Mouse (Mus musculus) limb, embryonic 14.5 days (tissue): ENCODE data around the gene Xndc1. TPM values are rescaled to one million over a fixed set of nuclear protein-coding genes. Genes with fewer than 3 reads are reported as not detected.
"Not testable (repeated sequence)": the region's sequence is repeated elsewhere in the genome, so short reads cannot be mapped to it uniquely, and the experiment has no call there.

Experiments used
- ATAC-seq: fragments of 200-750 bp; cut with Nextera tagmentation; 2 replicates; pipeline ENCODE4 v1.8.0; 2017; ENCODE audit warnings: low read depth, moderate number of reproducible peaks, moderate TSS enrichment; ENCODE audit not compliant: low FRiP score
- DNase-seq: peaks from one replicate; pipeline ENCODE4 v3.0.0-alpha.2; 2015; ENCODE audit warnings: low spot score
- H3K27ac ChIP-seq: fragments of 300-500 bp; sonication (generic); replicated peaks from 2 replicates; pipeline ENCODE4 v1.5.1; 2014; ENCODE audit warnings: low read depth, mild to moderate bottlenecking, low read length, moderate library complexity, mixed read lengths
- H3K27me3 ChIP-seq: fragments of 300-500 bp; sonication (generic); 2 replicates; pipeline ENCODE4 v1.6.1; 2014; ENCODE audit warnings: low read length, mixed read lengths; ENCODE audit not compliant: control insufficient read depth, insufficient read depth
- H3K36me3 ChIP-seq: fragments of 300-500 bp; sonication (generic); 2 replicates; pipeline ENCODE4 v1.6.1; 2014; ENCODE audit warnings: mild to moderate bottlenecking, low read length, moderate library complexity, mixed read lengths; ENCODE audit not compliant: control insufficient read depth, insufficient read depth
- H3K4me1 ChIP-seq: fragments of 300-500 bp; sonication (generic); 2 replicates; pipeline ENCODE4 v1.6.1; 2014; ENCODE audit warnings: antibody characterized with exemption, low read length, mixed read lengths; ENCODE audit not compliant: control insufficient read depth, insufficient read depth
- H3K4me2 ChIP-seq: fragments of 300-500 bp; sonication (generic); replicated peaks from 2 replicates; pipeline ENCODE4 v1.6.1; 2014; ENCODE audit warnings: low read depth, mild to moderate bottlenecking, low read length, moderate library complexity; ENCODE audit not compliant: severe bottlenecking
- H3K4me3 ChIP-seq: fragments of 300-500 bp; sonication (generic); replicated peaks from 2 replicates; pipeline ENCODE4 v1.5.1; 2014; ENCODE audit warnings: low read length
- H3K9ac ChIP-seq: fragments of 300-500 bp; sonication (generic); 2 replicates; pipeline ENCODE4 v1.6.1; 2014; ENCODE audit warnings: mild to moderate bottlenecking, low read depth, low read length, moderate library complexity; ENCODE audit not compliant: severe bottlenecking
- H3K9me3 ChIP-seq: fragments of 300-500 bp; sonication (generic); 2 replicates; pipeline ENCODE4 v1.6.1; 2016; ENCODE audit warnings: low read length; ENCODE audit not compliant: control insufficient read depth
- POLR2A ChIP-seq: fragments of 200-500 bp; IDR thresholded peaks from 2 replicates; pipeline ENCODE4 v1.8.0; 2012; ENCODE audit warnings: inconsistent platforms, mild to moderate bottlenecking, moderate library complexity, borderline replicate concordance; ENCODE audit not compliant: insufficient read depth, insufficient read length; ENCODE audit errors: extremely low read depth
- WGBS: fragments of 180-500 bp; shearing (Covaris S2); extraction: QIAGEN DNeasy Blood & Tissue Kit; methylation state at CpG from one replicate; pipeline ENCODE4 v1.1.7; 2014; 5-methylcytosine and 5-hydroxymethylcytosine counted together
- polyA plus RNA-seq, 2 experiments: library from polyadenylated mRNA; depleted of rRNA in 1 of 2; stranded (reverse) in 1 of 2; unstranded in 1 of 2; fragments of >200 nt; fragmentation: Nextera tagmentation in 1 of 2; extraction: Ambion mirVana in 1 of 2; gene quantifications; 2 replicates each; pipeline versions ENCODE4 v1.2.1 to v1.2.3; 2012 to 2014

Xndc1 gene
- polyA plus RNA-seq, 2 experiments: 21.4 to 65.1 TPM

DNA sequence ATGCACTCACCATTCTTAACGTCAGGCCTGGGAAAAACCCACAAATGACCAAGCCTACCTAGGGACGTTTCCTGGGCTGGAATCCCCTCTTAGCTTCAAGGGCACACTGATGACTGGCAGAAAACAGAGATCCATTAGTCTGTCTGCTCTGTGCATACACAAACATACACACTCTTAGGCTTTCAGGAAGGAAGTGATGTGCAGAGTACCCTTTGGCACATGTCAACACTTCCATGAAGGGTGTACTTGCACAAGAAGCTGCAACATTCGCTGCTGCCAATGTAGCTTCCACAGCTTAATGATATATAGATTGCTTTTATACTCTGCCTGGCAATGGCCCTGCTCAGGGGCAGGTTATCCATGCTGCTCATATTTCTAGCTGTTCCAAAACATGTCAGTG, 45.9 kb upstream of the Xndc1 start:
- H3K36me3 ChIP-seq: peaks cover 86% of the 10 kb centered on the region
- WGBS: 74% methylated on average over 3 of the region's 3 CpGs

DNA sequence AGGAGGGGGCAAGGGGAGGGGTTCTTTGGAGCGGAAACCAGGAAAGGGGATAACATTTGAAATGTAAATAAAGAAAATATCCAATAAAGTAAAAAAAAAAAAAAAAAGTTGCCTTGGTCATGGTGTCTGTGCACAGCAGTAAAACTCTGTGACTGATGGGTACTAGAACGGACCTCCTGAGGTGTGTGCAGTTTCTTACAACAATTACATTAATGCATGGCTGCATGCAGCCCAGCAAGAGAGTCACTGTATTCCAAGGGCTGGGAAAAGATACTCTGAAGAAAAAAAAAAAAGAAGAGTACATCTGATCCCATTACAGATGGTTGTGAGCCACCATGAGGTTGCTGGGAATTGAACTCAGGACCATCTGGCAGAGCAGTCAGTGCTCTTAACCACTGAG, 44.4 kb upstream of the Xndc1 start:
- WGBS: 98% methylated on average over 2 of the region's 2 CpGs
- ATAC-seq, H3K4me2 ChIP-seq, H3K4me3 ChIP-seq, H3K27me3 ChIP-seq, H3K4me1 ChIP-seq, H3K9me3 ChIP-seq, H3K27ac ChIP-seq, DNase-seq, H3K9ac ChIP-seq: not testable (repeated sequence)
- peaks cover 80% of the 10 kb centered on the region for H3K36me3 ChIP-seq

More for the DNA sequence above, 45.9 kb upstream of the Xndc1 start:
- Histone ChIP-seq H3K9ac (no peak overlapping the region), H3K4me3 (no peak overlapping the region), H3K27me3 (no peaks in the 10 kb centered on the region), H3K9me3 (no peaks in the 10 kb centered on the region), H3K4me2 (no peak overlapping the region), H3K27ac (no peak overlapping the region), H3K4me1 (no peaks in the 10 kb centered on the region)
- DNase-seq: no peak
- ATAC-seq: no peak
- TF ChIP-seq POLR2A: no peak

DNA sequence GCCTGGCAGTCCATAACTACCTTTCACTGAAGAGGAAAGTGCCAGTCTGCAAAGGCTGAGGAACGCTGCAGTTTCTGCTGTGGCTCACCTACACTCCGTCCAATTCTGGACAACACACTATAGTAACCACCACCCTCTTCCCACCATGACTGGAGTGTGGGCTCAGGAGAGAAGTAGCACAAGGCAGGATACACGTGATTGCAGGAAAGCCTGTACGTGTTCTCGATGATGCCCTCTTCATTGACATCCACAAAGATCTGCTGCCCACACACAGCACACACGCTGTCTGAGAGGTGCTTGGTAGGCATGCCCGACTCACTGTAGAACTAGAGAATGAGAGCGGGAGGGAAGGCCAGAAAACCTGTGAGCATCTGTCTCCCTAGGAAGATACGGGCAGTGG, 41.5 kb upstream of the Xndc1 start:
- H3K4me2 ChIP-seq: no peak overlapping the region
- no peak for ATAC-seq
- H3K4me3 ChIP-seq: no peak overlapping the region
- no peak for TF ChIP-seq POLR2A
- peaks cover 71% of the 10 kb centered on the region for H3K36me3 ChIP-seq
- 93% methylated on average over 9 of the region's 9 CpGs for WGBS
- H3K27me3 ChIP-seq: no peaks in the 10 kb centered on the region
- no peak overlapping the region for H3K9ac ChIP-seq
- H3K9me3 ChIP-seq: no peaks in the 10 kb centered on the region
- H3K4me1 ChIP-seq: no peaks in the 10 kb centered on the region
- no peak overlapping the region for H3K27ac ChIP-seq
- no peak for DNase-seq

DNA sequence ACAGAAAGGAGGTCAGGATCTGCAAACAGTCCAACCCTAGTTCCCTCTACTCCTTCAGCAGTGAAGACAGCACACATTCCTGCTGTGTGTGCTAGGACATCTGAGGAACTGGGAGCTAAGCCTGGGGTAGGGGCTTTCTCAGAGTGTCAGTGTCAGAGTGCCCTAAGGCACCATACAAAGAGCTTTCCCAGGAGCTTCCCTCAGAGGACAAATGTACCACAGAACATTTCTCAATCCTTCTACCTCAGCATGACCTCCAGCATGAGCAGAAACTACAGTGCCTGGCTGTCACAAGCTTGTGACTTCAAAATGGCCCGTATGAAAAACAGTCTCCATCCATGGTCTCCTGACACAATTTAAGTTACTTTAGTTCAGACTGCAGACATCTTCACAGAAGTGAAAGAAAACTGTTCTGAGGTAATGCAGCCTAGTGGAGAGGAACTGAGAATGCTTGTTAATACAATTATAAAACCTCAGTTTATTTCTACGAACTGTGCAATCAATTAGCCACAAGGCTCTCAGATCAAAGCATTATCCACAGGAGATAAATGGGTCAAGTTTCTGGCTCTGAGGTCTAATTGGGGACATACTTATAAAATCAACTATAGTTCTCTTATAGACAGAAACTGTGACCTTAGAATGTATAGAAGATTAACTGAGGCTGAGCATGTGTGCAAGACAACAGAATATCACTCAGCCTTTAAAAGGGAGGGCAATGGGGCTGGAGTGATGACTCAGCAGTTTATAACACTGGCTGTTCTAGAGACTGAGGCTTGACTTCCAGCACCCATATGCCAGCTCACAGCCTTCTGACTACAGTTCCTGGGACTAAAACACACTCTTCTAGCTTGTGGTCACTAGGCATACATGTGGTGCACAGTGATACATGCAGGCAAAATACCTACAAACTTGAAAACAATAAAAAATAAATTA, 39.9 kb upstream of the Xndc1 start:
- no peak for DNase-seq
- no peak overlapping the region for H3K4me2 ChIP-seq
- H3K9me3 ChIP-seq: no peaks in the 10 kb centered on the region
- no peak overlapping the region for H3K9ac ChIP-seq
- WGBS: 67% methylated on average over 2 of the region's 2 CpGs
- TF ChIP-seq POLR2A: no peak
- no peak overlapping the region for H3K4me3 ChIP-seq
- no peaks in the 10 kb centered on the region for H3K4me1 ChIP-seq
- ATAC-seq: no peak
- H3K27me3 ChIP-seq: no peaks in the 10 kb centered on the region
- peaks cover 68% of the 10 kb centered on the region for H3K36me3 ChIP-seq
- H3K27ac ChIP-seq: no peak overlapping the region

DNA sequence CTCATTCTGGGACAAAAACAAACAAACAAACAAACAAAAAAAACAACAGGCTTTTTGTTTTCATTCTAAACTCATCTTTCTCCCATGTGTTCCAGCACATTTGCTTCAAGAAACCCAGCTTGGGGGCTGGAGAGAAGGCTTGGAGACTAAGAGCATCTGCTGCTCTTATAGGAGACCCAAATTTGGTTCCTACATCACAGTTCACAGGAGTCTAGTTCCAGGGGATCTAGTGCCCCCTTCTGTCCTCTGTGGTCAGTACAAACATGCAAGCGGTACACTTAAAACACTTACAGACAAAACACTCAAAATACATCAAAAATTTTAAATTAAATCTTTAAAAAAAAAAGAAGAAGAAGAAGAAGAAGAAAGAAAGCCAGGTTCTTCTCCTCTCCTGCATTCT, 30.4 kb upstream of the Xndc1 start:
- no peak overlapping the region for H3K27ac ChIP-seq
- ATAC-seq (no peak), DNase-seq (no peak)
- no peaks in the 10 kb centered on the region for H3K9me3 ChIP-seq
- no peak overlapping the region for H3K4me3 ChIP-seq
- H3K27me3 ChIP-seq: no peaks in the 10 kb centered on the region
- WGBS: 97% methylated on average over 1 of the region's 1 CpGs
- no peak for TF ChIP-seq POLR2A
- H3K9ac ChIP-seq: no peak overlapping the region
- peaks cover 89% of the 10 kb centered on the region for H3K36me3 ChIP-seq
- no peak overlapping the region for H3K4me2 ChIP-seq
- H3K4me1 ChIP-seq: no peaks in the 10 kb centered on the region

DNA sequence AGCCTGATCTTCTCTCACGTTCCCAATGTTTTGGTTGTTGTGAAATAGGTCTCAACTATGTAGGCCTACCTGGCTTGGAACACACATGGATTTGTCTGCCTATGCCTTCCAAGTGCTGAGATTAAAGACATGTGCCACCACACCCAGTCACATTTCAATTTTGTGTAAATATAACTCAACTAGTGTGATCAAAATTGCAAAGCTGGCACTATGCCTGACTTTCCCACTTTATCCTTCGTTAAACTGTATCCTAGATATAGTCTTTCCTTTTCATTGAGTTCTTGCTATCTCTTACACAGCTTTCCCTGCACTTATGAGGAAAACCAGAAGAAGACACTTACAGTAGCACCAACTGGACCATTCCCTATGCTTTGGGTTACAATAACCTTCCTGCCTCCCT, 29.8 kb upstream of the Xndc1 start:
- no peak for TF ChIP-seq POLR2A
- no peak overlapping the region for H3K27ac ChIP-seq
- H3K27me3 ChIP-seq: no peaks in the 10 kb centered on the region
- peaks cover 89% of the 10 kb centered on the region for H3K36me3 ChIP-seq
- no peak overlapping the region for H3K9ac ChIP-seq
- no peaks in the 10 kb centered on the region for H3K9me3 ChIP-seq
- no peak overlapping the region for H3K4me3 ChIP-seq
- no peak overlapping the region for H3K4me2 ChIP-seq
- no peak for ATAC-seq
- 92% methylated on average over 2 of the region's 2 CpGs for WGBS
- no peaks in the 10 kb centered on the region for H3K4me1 ChIP-seq
- DNase-seq: no peak
